Mouse (Mus musculus) left cerebral cortex, adult 9 months (tissue): ENCODE results near the gene Zfp668.
A peak's percentile ranks its signal among the peaks of the same experiment; 100 is the strongest.

Experiments used
- DNase-seq, 2 experiments: peaks; one replicate each; pipeline ENCODE4 v3.0.0; 2022; ENCODE audit warnings: low spot score in 2 of 2

Gene Zfp668

GRCm38 (mm10) chr7:127895442-127895841 is 18.8 kb upstream of the Zfp668 start, which contains the start of the genes Gm21974 and Vkorc1:
Gene Gm21974, minus strand, starts transcription at chr7:127895454.
Gene Vkorc1, minus strand, starts transcription at chr7:127895617.
- peak; percentile 92 to 96 for DNase-seq

GRCm38 (mm10) chr7:127894480-127894879 is 17.9 kb upstream of the Zfp668 start:
- no peak for DNase-seq

GRCm38 (mm10) chr7:127890798-127891197 is 14.2 kb upstream of the Zfp668 start, which contains the start of gene Prss53:
Gene Prss53, minus strand, starts transcription at chr7:127890970.
- DNase-seq = no peak

- DNase-seq = no peak
Observed at GRCm38 (mm10) chr7:127888821-127889220, 12.2 kb upstream of the Zfp668 start.

- DNase-seq = no peak
Observed at GRCm38 (mm10) chr7:127887781-127888180, 11.2 kb upstream of the Zfp668 start.

- DNase-seq = no peak
Observed at GRCm38 (mm10) chr7:127887191-127887590, 10.6 kb upstream of the Zfp668 start.

- no peak for DNase-seq
Observed at GRCm38 (mm10) chr7:127886551-127886950, 9.9 kb upstream of the Zfp668 start.

GRCm38 (mm10) chr7:127885951-127886350 is 9.3 kb upstream of the Zfp668 start:
- no peak for DNase-seq

GRCm38 (mm10) chr7:127880431-127880830 is 3.8 kb upstream of the Zfp668 start:
- DNase-seq = no peak

GRCm38 (mm10) chr7:127879301-127879700 is 2.7 kb upstream of the Zfp668 start:
- no peak for DNase-seq

- peak; percentile 27 to 62 for DNase-seq
Observed at GRCm38 (mm10) chr7:127876041-127876466, 574 bp downstream of the Zfp668 start, which contains the start of gene Zfp646. Gene Zfp646, plus strand, starts transcription at chr7:127876221.

GRCm38 (mm10) chr7:127875627-127876001 is 1.0 kb downstream of the Zfp668 start:
- DNase-seq = peak; percentile 79 to 93

GRCm38 (mm10) chr7:127874812-127875626 is 1.6 kb downstream of the Zfp668 start:
- DNase-seq = peak in 1 of 2 experiments; percentile 33

GRCm38 (mm10) chr7:127870136-127870821 is 6.3 kb downstream of the Zfp668 start:
- no peak for DNase-seq

- peak in 1 of 2 experiments; percentile 33 for DNase-seq
Observed at GRCm38 (mm10) chr7:127869149-127869810, 7.3 kb downstream of the Zfp668 start.

GRCm38 (mm10) chr7:127867641-127868040 is 9.0 kb downstream of the Zfp668 start:
- no peak for DNase-seq

GRCm38 (mm10) chr7:127866434-127866833 is 10.2 kb downstream of the Zfp668 start:
- no peak for DNase-seq

- no peak for DNase-seq
Observed at GRCm38 (mm10) chr7:127858258-127858657, 18.4 kb downstream of the Zfp668 start.

- no peak for DNase-seq
Observed at GRCm38 (mm10) chr7:127850906-127851305, 25.7 kb downstream of the Zfp668 start.

- no peak for DNase-seq
Observed at GRCm38 (mm10) chr7:127849973-127850875, 26.4 kb downstream of the Zfp668 start.
